Mouse (Mus musculus) testis, adult 2 months (tissue): Measurements from ENCODE around the gene Prkar2b.

ENCODE experiments used
- CTCF ChIP-seq: fragments of 200-500 bp; IDR thresholded peaks from 2 replicates; pipeline ENCODE4 v1.5.1; 2012; ENCODE audit warnings: low read depth, mild to moderate bottlenecking, inconsistent platforms, low read length, moderate library complexity; ENCODE audit not compliant: control insufficient read depth, insufficient read depth, insufficient replicate concordance
- POLR2A ChIP-seq: fragments of 200-500 bp; IDR thresholded peaks from 2 replicates; pipeline ENCODE4 v1.6.1; 2012; ENCODE audit warnings: low read depth, mild to moderate bottlenecking, inconsistent platforms, low read length, moderate library complexity; ENCODE audit not compliant: control insufficient read depth

- TF ChIP-seq POLR2A, result no peak
- TF ChIP-seq CTCF, result no peak
Measured at GRCm38 (mm10) chr12:32007040-32007439, 54.1 kb downstream of the Prkar2b start.
